Mouse (Mus musculus) adipocyte (in vitro differentiated cells): Measurements from ENCODE around the gene Xpnpep1.
A peak's percentile ranks its signal among the peaks of the same experiment; 100 is the strongest.

ENCODE experiments used
- DNase-seq: peaks from one replicate; pipeline ENCODE4 v3.0.0-alpha.2; 2016; ENCODE audit warnings: low spot score

The Xpnpep1 gene

DNA sequence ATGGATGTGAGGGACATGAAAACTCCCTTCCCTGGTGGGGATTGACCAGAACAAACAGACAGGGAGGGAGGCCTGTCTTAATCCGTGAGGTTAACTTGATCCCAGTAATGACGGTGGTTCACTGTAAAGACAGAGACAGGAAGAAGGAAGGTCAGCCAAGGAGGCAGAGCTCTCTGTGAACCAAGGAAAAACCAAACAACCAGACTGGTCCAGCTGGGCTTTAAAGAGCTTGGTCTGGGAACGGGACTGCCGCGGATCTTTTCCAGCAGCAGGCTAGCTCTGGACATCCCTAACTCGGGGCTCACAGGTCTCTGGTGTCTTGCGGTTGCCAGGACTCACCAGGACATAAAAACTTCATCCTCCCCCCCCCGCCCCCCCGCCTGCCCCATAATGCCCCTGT, 26.5 kb upstream of the Xpnpep1 start:
- DNase-seq = peak; percentile 45

- no peak for DNase-seq
Measured at GRCm38 (mm10) chr19:53064972-53065361, 25.0 kb upstream of the Xpnpep1 start.

GRCm38 (mm10) chr19:53064292-53064971, 24.4 kb upstream of the Xpnpep1 start:
- DNase-seq = no peak

DNA sequence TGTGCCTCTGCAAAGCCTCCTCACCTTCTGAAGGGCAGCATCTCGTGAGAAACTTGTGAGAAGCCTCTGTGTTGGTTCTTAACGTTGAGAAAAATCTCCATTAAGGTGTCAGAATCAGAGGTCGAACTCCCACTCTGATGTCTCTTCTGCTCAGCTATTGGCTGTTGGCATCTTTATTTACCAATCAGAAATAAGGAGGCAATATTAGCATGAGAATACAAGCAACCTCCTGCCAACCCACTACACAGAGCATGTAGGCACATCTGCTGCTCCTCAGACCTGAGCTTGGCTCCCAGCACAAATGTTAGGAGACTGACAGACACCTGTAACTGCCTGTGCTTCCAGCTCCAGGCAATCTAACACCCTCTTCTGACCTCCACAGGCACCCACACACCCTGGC, 22.0 kb upstream of the Xpnpep1 start:
- DNase-seq = no peak

DNA sequence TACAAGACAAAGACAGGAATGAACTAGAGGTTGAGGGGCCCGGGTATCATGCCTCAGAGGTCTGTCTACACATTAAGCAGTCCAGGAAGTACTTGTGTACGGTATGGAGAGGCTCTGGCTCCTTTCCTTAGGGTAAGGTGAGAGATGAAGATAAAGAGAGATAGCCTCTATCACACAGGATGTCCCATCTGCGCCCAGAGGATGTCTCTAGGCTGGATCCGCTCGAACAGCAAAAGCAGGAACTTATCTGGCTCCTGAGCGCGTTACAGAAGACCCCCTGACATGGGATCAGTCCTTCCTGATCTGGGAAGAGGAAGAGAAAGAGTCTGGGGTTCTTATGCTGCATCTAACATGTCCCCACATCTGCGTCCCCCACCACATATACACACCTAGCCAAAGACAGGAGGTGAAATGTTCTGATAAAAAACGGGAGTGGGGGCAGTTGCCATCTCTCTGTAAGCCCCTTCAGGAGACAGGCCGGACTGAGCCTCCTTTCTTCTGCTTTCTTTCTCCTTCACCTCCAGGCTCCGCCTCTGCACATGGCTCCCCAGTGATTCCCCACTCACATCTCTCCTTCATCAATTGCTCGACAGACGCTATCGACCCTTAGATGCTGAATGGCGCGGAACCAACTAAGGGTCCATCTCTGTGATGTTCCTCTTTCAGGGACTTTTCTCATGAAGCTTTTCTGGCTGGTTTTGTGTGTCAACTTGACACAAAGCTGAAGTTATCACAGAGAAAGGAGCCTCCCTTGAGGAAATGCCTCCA, 19.5 kb upstream of the Xpnpep1 start:
- DNase-seq = no peak

GRCm38 (mm10) chr19:53058726-53059334, 18.8 kb upstream of the Xpnpep1 start:
- no peak for DNase-seq

DNA sequence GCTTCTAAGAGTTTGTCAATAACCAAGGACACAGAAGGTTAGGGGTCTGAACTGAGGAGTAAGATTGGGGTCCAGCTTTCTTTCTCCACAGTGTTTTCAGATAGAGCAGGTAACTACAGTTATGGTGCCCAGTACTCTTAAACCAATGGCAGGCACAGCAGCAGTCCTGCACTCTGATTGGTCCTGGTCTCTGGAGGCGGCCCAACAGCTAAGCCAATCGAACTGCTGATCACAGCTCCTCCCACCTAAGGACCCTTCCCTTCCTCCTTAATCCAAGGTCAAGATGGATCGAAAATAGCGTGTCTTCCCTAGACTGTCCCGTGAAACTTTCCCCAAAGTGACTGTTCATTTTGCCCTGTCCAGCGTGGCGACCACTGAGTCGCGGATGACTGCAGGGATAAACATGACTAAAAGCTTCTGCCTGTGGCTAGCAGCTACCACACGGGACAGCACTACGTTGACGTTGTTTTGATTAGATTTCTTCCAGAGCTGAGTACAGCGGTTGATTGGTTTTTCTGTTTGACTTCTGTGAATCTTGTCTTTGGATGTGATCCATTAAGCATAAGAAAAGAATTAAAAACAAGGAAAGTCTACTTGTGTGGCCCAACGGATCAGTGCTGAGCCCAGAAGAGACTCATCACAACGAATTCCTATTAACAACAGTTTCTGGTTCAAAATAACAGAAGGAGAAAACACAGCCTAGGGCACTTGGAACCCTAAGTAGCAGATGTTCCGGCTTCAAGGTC, 18.1 kb upstream of the Xpnpep1 start:
- no peak for DNase-seq

- DNase-seq = no peak
Measured at GRCm38 (mm10) chr19:53053355-53053754, 13.3 kb upstream of the Xpnpep1 start.

DNA sequence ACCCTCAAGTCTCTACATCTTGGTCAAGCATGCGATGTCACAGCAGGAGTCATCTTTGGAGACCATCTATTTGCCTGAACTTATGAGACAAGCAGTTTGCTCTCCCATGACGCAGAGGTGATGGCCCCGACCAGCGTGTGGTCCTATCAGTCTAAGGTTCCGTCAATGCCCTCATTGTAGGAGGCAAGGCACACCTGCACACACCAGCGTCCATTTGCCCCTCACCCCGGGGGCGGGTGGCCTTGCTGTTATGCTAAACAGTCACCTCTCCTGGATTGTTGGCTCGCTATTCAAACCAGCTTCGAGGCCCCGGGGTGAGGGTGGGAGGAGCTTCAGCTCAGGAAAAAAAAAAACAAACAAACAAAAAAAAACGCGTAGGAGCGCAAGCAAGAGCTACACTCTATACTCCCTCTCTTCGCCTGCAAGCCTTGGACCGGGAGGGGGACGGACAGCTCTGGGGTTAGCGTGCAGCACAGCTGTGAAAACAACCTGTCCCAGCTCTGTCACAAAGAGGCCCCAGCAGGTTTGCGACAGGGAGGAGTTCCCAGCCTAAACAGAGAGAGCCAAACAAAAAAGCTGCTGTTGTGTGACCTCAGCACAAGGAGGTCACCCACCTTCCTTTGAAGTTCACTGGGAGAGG, 12.1 kb upstream of the Xpnpep1 start:
- no peak for DNase-seq

GRCm38 (mm10) chr19:53051288-53051985, 11.4 kb upstream of the Xpnpep1 start:
- peak; percentile 90 for DNase-seq

- no peak for DNase-seq
Measured at GRCm38 (mm10) chr19:53050100-53050499, 10.1 kb upstream of the Xpnpep1 start.

DNA sequence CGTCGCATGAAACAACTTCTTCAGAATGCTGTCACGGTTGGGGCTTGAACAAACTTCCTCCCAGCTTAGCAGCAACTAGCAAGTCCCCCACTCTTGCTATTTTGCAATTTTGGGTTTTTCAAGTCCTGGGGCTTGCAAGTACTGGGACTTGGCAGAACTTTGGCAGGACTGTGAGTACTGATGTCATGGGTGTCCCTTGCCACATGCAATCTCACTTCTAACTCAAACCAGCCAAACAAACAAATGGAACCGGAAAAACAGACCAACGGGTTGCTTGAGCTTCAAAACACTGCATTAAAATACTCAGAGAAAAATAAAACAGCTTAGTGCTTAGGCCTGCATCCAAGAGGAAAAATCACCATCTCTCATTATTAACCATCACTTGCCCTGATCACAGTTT, 7.2 kb upstream of the Xpnpep1 start:
- peak; percentile 98 for DNase-seq

DNA sequence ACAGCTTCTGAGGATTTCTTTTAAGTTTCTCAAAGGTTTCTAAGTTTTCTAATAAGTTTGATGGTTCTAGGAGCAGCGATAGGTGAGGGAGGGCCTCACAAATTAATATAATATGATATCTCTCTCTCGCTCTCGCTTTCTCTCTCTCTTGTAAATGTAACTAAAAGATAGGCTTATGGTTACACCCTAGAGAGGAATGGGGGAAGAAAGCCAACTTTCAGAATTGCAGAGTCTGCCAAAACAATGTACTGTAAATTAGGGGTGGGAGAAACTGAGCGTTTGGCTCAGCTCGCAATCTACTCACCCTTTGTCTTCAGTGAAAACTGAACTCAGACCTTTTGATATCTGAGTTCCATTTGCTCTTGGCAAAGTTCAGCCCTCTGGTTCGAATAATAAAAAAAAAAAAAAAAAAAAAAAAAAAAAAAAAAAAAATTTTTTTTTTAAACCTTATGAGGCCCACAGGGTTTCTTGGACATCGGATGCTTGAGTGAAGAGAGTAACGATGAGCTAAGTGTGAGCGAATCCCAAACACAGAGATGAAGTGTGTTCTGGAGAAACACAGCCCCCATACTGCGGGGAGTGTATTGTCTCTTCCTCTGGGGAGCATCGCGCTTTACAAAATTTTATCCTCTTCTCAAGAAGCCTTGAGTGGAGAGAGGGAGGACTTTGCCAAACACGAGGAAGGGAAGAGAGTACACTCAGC, 3.6 kb upstream of the Xpnpep1 start:
- DNase-seq = peak; percentile 54

GRCm38 (mm10) chr19:53041570-53041969, 1.6 kb upstream of the Xpnpep1 start:
- no peak for DNase-seq

DNA sequence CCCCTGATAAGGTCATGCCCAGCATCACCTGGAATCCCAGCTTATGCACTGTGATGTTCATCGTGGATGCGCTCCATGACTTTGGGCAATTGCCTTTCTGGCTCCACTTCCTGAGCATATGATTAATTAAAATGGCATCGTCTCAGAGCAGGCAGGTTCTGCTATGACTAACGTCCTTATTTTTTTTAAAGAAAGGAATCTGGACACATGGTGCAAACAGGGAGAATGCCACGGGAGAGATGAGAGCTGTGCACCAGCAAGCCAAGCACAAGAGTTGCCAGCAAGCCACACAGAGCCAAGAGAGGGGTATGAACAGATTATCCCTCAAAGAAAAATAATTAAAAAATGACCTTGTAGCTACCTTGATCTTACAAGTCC, 1.1 kb upstream of the Xpnpep1 start:
- no peak for DNase-seq

- no peak for DNase-seq
Measured at GRCm38 (mm10) chr19:53039090-53039489, 924 bp downstream of the Xpnpep1 start.

DNA sequence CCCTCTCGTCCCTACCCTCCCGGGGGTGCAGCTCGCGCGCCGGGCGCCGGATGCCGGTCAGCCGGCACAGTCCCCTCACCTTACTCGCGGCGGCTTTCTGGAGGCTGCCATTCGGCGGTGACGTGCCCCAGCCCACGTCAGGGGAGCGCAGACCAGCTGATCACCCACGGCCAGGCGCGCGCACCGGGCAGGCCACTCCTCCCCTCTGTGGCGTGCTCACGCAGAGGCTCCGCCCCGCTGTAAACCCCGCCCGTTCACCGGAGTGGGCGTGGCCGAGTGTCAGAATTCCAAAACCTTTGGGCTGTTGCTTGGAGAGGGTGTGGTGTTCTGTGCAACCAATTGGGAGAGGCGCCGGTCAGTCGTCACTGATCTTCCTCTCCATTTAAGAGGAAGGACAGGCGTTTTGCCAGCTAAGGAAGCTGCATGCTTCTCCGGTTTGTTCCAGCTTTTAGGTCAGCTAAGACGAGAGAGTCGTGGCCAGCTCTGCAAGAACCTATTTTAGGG, 1.5 kb downstream of the Xpnpep1 start:
- DNase-seq = peak; percentile 99

DNA sequence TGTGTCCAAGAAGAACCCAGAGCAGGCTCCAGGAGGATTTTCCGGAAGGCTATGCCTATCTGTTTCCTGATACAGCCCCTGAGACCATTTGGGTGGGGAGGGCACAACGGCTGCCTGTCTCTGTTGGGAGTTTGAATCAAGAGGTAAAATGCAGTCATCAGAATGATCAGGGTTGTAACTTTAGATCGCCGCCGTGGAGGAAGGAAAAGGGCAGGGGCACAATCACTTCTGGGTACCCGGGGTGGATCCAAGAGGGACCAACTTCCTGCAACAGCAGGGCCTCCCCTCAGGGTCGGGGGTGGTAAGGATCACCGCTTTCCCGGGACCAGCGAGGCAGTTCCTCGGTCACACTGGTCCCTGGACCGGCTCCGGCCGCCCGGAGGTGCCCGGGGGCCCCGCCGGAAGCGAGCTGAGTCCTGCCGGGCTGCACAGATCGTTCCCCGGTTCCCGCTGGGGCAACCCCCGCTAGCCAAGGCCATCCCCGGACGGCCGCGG, 2.0 kb downstream of the Xpnpep1 start:
- DNase-seq = peak; percentile 47

GRCm38 (mm10) chr19:53033159-53033943, 6.7 kb downstream of the Xpnpep1 start:
- no peak for DNase-seq

DNA sequence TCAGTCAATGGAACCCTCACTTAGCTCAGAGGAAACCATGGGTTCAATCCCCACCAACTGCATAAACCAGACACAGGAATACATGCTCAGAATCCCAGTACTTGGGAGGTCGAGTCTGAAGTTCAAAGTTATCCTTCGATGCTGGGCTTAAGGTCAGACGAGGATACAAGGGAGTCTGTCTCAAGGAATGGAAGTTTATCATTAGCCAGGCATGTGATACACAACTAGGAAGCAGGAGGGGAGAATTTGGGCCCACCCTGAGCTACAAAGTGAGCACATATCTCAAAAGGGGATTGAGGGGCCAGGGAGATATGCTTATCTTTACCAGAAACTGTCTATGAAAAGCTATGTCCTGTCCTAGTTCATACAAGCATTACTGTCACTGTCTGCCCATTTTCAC, 7.4 kb downstream of the Xpnpep1 start:
- no peak for DNase-seq
